Mouse (Mus musculus) liver (tissue): ENCODE results near the gene Plcb4.
"Not testable (repeated sequence)": the region's sequence is repeated elsewhere in the genome, so short reads cannot be mapped to it uniquely, and the experiment has no call there.

Experiments
- DNase-seq: peaks from one replicate; pipeline ENCODE4 v3.0.0-alpha.2; 2020; ENCODE audit warnings: mixed read lengths

Gene Plcb4

DNA sequence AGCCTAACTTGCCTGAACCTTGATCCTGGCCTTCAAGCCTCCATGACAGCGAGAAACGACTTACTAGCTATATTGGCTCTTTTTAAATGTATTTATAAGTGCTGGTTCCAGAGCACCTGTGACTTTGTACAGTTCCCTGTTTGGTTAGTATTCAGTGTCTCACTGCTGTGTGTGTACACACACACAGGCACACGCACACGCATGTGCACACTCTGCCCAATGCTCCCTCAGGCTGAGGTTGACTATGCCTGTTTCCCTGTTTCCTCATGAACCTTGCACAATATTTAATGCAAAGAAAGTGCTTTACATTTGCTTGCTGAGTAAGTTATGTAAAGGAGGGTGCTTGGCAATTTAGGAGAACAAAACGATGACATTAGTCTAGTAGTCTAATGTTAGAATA is 16.5 kb downstream of the Plcb4 start:
- no peak for DNase-seq

DNA sequence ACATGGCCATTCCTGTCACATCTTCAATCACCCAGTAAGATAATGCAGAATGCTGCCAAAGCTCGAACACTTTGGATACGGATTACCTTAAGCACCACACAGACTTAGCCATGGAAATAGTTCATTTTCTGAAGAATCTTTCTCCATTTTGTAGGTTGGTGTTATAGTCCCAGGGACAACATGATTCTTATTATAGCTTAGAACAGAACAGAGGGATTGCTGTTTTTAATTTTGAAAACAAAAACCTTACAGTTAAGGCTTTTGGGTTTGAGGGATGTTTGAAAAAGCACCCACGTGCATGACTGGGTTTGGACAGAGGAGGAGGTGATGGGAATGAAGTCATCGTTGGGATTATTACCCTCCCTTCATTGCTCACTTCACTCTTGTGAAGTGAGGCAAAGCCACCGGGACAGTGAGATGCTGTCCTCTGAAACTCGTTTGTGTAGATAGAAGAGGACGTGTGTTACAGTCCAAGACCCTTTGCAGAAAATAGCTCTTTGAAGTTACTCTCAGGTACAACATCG is 18.2 kb downstream of the Plcb4 start:
- DNase-seq: no peak

DNA sequence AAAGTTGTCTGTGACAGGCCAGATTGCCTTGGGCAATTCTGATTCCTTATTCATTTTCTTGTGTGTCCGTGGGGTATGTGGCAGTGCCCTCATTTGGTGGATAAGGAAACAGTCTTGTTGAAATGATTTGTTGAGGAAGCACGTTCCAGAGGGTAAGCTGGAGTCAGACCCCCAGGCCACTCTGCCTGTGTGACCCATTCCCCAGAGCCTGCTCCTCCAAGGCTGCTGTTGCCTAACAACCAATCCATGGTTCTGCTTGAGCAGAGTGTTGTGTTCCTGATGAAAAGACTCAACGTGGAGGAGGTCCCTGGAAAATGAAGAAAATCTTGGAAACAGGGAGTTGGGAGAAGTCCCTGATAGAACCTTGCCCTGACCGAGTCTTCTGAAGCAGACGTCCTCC is 18.8 kb downstream of the Plcb4 start:
- DNase-seq: no peak

DNA sequence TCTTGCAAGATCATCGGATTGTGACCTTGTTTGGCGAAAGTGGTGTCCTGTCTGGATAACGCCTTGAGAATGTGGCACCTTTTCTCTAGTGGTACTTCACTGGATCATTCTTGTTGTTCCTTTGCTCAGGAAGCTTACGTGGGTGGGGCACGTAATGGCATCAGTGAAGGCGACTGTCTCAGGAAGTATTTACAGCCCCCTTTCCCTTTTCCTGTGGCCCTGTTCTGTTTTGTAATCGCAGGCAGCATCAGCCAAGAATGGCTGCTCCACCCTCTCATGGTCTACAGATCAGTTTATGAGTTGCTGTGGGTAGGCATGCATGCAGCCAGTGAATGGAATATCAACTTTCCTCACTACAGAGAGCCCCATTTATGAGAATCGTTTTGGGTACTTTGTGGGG is 21.2 kb downstream of the Plcb4 start:
- no peak for DNase-seq

DNA sequence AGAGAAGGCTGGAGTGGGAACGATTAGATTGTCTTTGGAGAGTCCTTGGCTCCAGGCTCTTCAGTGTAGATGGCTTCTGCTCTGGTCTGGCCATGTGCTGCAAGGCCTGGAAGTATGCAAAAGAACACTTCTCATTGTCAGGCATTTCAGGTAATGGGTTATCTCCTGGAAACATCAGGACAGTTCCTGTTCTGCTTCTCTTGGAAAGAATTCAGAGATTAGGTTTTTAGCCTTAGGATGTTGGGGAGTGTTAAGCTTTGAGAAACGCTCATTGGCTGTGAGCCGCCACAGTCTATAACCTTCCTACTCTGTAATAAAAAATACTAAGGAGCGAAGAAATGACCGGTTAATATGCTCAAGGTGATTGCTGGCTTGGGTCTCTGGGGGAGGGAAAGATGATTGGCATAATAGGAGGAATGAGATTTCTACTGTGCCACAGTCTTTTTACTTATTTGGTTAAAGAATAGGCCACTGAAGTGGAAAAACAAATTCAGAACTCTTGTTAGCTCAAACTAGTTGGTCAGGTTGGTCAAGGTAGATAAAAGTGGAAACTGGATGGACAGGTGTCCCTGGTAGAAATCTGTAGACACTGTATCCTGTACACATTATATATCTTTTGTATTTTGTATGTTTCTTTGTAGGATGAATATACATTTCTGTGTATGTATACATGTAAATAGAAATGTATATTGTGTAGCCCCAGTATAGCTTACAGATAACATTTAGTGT is 21.8 kb downstream of the Plcb4 start:
- DNase-seq: no peak

DNA sequence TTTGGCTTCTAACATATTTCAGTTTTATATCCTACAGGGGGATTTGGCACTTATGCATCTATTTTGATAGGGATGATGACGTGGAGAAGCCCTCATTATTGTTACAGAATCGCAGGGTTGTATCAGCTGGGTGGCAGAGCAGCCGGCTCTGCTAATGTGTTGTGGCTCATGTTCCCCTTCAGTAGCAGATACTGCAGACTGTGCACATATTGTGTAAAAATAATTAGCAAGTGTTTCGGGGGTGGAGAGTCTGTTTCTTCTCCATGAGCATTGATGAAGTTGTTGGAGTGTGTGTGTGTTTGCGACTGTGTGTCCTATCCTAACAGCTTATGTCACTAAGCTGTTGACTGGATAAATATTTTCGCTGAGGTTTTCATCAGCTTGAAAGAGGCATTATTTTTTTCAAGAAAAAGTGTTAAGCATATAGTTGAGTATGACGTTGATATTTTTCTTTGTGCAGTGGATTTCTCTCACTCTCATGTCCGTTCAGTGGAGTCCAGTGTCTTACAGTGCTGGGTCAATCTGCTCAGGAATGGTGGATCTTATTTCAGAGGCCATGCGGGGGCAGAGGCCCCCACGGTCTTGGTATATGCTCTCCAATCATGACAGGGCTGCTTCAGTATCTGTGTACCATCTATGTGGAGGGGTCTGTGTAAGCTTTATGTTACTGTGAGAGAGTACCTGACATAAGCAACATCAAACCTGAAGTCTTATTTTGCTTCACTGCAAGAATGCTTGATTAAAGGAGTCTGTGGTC is 25.1 kb downstream of the Plcb4 start:
- no peak for DNase-seq

DNA sequence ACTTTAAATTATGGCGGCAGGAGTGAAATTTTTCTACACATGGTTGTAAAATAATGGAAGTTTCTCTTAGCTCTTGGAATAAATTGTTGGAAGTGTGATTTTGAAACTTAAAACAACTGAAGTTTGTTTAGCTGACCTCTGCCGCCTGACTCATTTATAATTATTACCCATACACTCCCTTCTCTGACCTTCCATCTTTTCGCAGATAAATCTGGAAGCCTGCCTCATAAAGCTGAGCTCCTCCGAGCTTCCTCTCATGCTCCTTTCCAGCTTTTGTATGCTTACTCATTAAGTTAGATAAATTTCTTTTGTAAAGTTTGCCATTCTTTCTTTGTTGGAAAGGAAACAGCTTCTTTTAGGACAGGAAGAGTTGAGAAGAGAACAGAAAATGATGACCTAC is 27.9 kb downstream of the Plcb4 start:
- DNase-seq: no peak

DNA sequence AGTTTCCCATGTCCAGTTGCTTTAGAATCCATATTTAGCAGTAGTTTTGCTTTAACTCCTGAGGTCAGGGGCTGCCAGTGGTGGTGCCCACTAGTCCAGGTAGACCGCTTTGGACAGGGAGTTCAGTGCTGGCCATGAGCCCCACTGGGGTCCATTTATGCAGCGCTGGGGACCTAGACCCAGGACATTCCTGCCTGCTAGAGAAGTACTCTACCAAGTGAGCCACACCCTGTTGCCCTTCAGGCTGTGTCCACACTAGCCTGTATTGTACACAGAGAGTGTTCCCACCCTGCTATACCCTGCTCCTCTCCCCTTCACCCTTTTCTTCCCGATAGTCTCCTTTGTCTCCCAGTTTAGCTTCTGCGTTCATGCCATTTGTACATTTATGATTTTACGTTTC is 28.8 kb downstream of the Plcb4 start:
- no peak for DNase-seq

DNA sequence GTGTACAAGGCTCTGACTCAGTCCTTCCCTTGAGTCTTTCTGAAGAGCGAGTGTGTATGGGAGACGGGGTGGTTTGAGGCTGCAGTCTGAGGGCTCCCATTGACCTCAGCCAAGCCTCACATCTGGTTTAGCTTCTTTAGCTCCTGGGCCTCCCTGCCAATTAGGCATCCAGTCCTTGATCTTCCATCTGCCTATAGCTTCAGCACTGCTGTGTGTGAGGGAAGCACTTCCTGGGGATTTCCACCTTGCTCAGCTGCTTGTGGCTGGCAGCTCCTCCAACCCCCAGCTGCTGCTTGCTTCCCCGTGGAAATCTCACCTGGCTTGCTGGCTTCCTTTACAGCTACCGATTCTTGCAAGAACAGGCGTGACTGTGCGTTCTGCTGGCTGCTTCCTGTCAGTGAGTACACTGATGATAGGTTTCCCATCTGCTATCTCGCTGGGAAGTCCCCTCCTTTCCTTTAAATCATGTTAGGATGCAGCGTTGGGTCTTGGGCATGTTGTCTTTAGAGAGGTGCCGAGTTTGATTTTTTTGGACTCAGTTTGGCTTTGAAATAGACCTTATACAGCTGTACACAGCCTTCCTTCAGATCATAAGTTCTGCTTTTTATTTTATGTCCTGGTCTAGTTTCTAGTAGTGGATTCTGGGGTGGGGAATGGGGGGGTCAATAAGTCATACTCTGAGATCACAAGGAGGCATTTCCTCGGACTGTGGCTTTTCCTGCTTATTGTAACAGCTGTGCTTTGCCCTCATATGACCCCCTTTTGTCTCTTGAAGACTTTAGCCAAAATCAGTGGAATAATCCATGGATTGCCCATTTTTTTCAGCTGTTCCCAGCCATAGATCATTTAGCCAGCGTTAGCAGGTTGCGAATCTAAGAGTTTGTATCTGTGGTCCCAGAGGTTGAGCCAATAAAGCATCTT is 34.0 kb downstream of the Plcb4 start:
- no peak for DNase-seq

DNA sequence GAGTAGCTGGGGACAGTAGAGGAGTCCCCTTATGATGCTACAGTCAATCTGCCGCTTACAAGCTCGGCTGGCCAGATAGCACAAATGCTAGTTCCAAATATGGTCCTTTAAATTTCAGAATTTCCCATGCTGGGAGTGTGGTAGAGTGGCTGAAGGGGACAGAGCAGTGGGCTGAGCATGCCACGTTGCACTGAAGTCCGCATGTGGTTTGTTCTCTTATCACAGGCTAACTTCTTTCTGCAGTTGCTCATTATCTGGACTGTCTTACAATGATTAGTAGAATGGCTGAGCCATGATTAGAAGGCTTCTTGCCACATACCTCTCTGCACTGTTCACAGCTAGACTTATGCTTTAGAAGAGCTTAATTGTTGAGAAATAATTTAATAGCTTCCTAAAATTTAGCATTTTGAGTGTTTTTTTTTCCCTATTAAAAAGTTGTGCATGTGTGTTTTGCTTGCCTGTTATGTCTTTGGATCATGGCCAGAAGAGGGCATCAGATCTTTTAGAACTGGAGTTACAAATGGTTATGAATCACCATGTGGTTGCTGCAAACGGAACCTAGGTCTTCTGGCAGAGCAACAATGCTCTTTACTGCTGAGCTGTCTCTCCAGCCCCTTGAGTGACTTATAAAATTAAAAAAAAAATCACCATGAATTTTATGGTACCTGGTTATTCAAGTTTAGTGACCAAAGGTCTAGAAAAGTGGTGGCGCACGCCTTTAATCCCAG is 42.0 kb downstream of the Plcb4 start:
- DNase-seq: peak; percentile 38

DNA sequence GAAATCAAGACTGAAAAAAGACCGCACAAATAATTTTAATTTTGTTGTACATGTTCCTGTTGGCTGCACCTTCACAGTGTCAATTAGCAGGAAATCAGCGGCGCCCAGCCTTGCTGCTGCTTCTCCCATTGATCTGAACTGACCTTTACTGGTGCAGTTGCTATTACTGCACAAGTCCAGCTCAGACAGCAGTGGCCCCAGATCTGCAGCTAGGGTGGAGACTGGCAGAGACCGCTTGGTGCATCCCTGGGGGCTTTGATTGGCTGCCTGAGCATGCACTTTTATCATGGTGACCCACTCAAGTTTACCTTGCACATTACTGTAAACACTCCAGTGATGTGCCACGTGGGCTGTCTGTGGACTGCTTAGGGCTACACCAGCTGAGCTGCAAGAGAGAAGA is 45.9 kb downstream of the Plcb4 start:
- DNase-seq: no peak

DNA sequence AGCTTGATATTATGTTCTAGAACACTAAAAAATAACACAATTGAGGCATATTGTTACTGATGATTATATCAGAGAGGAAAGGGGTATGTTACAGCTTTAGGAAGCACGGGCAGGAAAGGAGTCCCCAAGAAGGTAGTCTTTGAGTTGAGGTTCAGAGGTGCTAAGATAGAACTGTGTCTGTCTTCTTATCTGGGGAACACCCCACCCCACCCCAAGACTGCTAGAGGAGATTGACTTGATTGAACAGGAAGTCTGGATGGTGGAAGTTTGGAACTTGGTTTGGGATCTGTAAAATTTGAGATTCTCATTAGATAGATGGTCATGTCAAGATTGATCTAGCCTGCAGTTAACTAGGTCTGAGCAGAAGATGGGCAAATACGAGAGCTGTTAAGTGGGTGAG is 48.5 kb downstream of the Plcb4 start:
- no peak for DNase-seq

DNA sequence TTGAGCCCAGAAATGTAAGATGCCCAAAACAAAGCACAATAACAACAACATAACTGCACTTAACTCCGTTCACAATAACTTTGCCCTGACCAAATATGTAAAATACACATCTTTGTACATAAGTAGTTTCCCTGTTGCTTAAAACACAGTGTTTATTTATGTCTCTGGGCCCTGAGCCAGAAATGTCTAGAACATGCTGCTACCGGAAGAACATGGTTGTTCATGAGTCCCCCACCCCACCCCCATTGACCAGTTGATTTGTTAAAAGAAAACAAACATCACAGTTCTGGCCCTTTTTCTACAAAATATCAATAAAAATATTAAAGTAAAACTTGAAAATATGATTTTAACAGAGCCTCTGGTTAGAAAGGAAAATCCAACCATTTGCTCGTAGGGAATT is 49.6 kb downstream of the Plcb4 start:
- no peak for DNase-seq

DNA sequence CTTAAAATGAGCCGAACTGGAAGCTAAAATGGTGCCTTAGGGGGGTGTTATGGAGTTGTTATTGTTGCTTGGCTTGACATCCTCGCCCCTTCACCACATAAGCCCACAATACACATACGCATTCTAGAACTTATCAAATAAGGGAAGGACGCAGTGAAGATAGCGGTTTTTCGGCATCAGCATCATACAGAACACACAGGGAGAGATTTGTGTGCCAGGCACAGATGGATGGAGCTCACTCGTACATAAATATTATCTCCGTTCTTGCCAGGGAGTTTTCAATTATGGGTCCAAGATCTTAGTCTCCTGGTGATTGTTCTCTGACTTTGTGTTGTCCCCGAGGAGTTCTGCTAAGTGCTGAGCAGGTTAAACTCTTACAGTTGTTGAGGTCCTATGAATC is 50.0 kb downstream of the Plcb4 start:
- no peak for DNase-seq

DNA sequence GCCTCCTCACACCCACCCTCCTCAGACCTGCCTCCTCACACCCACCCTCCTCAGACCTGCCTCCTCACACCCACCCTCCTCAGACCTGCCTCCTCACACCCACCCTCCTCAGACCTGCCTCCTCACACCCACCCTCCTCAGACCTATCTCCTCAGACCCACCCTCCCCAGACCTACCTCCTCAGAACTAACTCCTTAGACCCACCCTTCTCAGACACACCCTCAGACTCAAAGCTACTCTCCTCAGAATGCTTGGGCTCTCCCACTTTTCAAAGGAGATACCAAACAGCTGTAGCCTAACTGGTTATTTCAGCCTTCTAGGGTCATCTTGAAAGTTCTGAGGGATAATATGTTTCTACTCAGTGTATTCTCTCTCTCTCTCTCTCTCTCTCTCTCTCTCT is 50.9 kb downstream of the Plcb4 start:
- not testable (repeated sequence) for DNase-seq

DNA sequence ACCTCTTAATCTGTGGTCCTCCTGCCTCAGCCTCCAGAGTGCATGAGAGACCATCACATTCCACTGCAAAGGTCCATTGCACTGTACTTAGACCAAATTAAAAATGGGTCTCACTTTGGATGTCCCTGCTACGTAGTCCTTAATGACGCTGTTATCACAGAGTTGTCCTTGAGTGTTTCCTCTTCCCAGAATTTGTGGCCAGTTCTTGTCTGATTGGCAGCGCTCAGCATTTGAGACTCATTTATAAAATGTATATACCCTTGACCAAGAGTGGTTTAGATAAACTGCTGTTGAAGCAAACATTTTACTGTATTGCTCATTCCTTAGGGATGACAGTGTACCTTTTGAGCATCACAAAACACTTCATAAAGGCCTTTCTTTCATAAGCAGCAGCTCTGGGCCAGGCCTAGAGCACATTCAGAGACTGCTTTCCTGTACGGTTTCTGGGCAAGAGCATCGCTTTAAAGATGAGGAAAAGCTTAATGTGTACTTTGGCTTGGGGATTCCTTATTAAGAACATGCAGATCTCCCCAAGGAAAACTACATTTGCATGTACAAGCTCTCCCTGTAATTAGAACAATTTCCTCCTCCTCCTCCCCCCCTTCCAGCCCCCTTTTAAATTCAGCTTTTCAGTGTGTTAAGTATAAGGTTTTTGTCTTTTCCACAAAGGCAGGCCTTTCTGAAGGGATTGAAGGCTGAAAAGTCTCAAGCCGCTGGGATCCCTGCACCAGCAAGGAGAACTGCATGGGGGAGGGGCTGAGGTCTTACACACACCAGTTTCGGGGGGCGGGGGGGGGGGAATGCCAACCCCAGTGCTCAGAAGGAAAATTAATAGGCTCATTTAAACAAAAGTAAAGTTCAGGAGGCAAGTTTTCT is 52.5 kb downstream of the Plcb4 start:
- DNase-seq: peak; percentile 19

DNA sequence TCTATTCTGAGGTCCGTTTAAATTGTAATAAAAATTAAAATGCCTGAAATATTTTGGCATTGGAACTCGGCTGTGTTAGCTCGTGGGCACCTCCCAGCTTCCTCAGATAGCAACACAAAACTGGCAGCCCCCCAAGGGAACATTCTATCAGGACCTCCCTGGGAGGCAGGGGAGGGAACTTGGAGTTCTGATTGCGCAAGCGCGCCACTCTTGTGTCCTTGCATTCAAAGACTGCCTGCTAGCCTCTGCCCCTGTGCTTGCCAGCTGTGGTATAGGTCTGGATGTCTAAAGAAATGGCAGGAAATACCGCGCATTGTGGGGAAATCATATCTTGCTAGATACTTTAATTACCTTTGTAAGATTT is 53.1 kb downstream of the Plcb4 start:
- peak; percentile 53 for DNase-seq

DNA sequence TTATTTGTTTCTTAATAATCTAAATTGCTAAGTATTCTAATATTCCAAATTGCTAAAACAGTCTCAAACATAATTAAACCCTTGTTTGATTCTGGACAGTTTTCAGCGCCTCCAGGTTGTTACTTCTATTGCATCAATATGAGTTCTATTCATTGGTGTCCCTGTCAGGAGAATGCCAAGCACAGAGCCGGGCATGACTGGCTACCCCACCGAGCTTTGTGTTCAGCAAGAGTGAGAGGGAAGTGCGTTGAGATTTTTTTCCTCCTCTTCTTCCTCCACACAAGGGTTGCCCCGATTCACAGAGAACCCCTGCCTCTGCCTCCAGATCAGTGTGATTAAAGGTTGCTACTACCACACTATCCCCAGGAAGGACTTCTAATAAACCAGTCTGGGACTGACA is 53.5 kb downstream of the Plcb4 start:
- no peak for DNase-seq

DNA sequence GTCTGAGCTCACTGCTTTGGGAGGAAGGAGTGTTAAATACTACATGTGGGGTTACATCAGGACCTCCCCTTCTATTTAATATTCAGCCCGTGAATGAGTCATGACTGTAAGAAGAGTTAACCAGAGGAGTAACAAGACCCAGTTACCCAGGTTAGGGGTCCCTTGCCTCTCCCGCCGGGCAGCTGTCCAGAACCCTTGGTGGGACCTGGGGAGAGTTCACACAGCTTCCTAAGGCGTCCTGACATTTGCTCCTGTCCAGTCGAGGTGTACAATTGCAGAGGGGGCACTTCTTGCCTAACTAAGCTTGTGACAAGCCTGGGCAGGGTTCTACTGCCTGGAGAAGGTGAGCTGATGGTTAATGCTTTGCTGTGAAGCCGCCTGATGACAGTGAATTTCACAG is 54.1 kb downstream of the Plcb4 start:
- DNase-seq: no peak

DNA sequence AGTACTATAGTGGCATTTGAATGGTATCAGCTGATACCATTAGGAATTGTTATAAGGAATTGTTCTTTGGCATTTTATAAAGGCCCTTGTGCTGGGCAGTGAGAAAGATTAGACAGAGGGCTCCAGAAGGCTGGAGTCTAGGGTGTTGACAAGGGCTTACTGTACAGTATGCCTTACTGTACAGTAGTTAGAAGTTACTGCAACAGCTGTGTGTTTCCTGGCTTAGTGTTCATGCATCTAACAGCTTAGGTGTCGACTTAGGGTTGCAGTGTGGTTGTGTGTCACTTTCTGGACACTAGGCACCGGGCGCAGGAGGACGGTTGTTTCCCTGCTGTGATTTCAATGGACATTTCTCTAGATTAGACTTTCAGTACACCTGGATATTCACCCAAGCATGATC is 57.4 kb downstream of the Plcb4 start:
- DNase-seq: no peak

DNA sequence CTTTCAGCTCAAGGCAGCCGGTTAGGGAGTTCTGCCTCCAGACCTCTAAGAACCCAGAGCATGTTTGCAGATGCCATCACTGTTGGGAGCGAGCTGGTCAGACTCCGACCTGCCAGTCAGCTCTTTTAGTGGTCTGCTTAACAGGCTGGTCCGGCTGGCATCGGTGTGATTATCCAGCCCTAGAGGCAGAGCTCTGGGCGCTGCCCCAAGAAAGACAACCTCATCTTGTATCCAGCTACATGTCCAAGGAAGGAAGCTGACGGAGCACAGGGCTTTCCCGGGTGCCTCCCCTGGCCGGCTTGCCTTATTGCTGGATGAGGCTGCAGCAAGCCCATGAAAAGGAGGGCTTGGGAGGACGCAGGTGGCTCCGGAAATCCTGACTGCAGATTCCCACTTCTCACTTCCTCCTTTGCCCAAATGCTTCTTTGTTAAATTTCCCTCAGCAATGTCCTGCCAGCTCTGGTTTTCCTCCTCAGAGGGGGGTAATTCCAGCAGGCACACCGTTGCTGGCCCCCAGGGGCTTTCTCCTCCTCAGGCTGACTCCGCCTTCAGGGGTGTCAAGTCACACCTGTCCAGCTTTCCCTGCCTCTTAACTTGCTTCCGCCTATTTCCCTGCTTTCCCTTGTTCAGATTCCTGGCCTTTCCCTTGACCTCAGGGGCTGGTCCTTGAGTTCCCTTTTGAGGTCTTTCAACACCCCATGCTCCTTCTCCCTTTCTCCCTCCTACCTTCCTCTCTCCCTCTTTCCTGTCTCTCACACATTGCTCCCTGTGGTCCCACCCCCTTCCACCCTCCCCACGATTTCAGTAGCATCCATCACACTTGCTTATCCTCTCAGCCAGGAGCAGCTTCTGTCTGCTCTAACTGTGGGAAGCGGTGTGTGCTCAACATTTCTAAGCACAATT is 58.7 kb downstream of the Plcb4 start:
- no peak for DNase-seq
